Mouse (Mus musculus) MEL (cell line): ENCODE results near the gene Zc3hav1l. TPM values are rescaled to one million over a fixed set of nuclear protein-coding genes. Genes with fewer than 3 reads are reported as not detected.
A peak's percentile ranks its signal among the peaks of the same experiment; 100 is the strongest.

Experiments
- DNase-seq: peaks from one replicate; pipeline ENCODE4 v3.0.0; 2011; ENCODE audit warnings: low read depth, low spot score
- H3K27ac ChIP-seq: 2 replicates; pipeline ENCODE4 v1.5.1; 2012; ENCODE audit warnings: low read depth, mild to moderate bottlenecking, control low read depth, low read length, moderate library complexity; ENCODE audit not compliant: control insufficient read depth
- H3K27me3 ChIP-seq, 2 experiments: fragments of 150-350 bp in 1 of 2; sonication (generic) in 1 of 2; 2 replicates each; pipeline ENCODE4 v1.6.1; 2012; ENCODE audit warnings: low read length in 2 of 2, mild to moderate bottlenecking in 2 of 2, improper control_type of control experiment in 1 of 2, moderate library complexity in 1 of 2; ENCODE audit not compliant: insufficient read depth in 2 of 2, control insufficient read depth in 1 of 2
- H3K36me3 ChIP-seq, 2 experiments: 2 replicates each; pipeline ENCODE4 v1.6.1; 2012 to 2014; ENCODE audit warnings: low read length in 2 of 2, improper control_type of control experiment in 1 of 2, inconsistent platforms in 1 of 2, mild to moderate bottlenecking in 1 of 2; ENCODE audit not compliant: insufficient read depth in 2 of 2, control insufficient read depth in 1 of 2
- H3K4me1 ChIP-seq, 2 experiments: fragments of 150-350 bp in 1 of 2; sonication (generic) in 1 of 2; 2 replicates each; pipeline ENCODE4 v1.6.1; 2012; ENCODE audit warnings: low read length in 2 of 2, improper control_type of control experiment in 1 of 2, mild to moderate bottlenecking in 1 of 2; ENCODE audit not compliant: insufficient read depth in 2 of 2, control insufficient read depth in 1 of 2
- H3K4me3 ChIP-seq, 2 experiments: fragments of 150-350 bp in 1 of 2; sonication (generic) in 1 of 2; 2 replicates each; pipeline ENCODE4 v1.5.1; 2012; ENCODE audit warnings: low read depth in 2 of 2, low read length in 2 of 2, mild to moderate bottlenecking in 2 of 2, moderate library complexity in 2 of 2, control low read depth in 1 of 2, improper control_type of control experiment in 1 of 2; ENCODE audit not compliant: control insufficient read depth in 1 of 2, insufficient read depth in 1 of 2
- H3K79me2 ChIP-seq: 2 replicates; pipeline ENCODE4 v1.6.1; 2012; ENCODE audit warnings: mild to moderate bottlenecking, low read length, moderate library complexity; ENCODE audit not compliant: control insufficient read depth, poor library complexity, insufficient read depth
- H3K9ac ChIP-seq: 2 replicates; pipeline ENCODE4 v1.6.1; 2012; ENCODE audit warnings: low read depth, mild to moderate bottlenecking, control low read depth, low read length, moderate library complexity; ENCODE audit not compliant: control insufficient read depth, poor library complexity, severe bottlenecking
- H3K9me3 ChIP-seq: fragments of 150-350 bp; sonication (generic); replicated peaks from 2 replicates; pipeline ENCODE4 v1.6.1; 2012; ENCODE audit warnings: mild to moderate bottlenecking, low read length, improper control_type of control experiment, moderate library complexity; ENCODE audit not compliant: insufficient read depth
- E2F4 ChIP-seq: IDR thresholded peaks from 2 replicates; pipeline ENCODE4 v1.6.1; 2011; ENCODE audit warnings: low read depth, low read length, improper control_type of control experiment, borderline replicate concordance
- ELF1 ChIP-seq: IDR thresholded peaks from 2 replicates; pipeline ENCODE4 v1.6.1; 2014; ENCODE audit warnings: low read depth, mild to moderate bottlenecking, inconsistent platforms, low read length, improper control_type of control experiment, moderate library complexity
- EP300 ChIP-seq, 2 experiments: IDR thresholded peaks; 2 replicates each; pipeline ENCODE4 v1.6.1; 2011; ENCODE audit warnings: improper control_type of control experiment in 2 of 2, low read length in 2 of 2, low read depth in 1 of 2, mild to moderate bottlenecking in 1 of 2
- ETS1 ChIP-seq: IDR thresholded peaks from 2 replicates; pipeline ENCODE4 v1.6.1; 2012; ENCODE audit warnings: low read depth, mild to moderate bottlenecking, inconsistent platforms, low read length, improper control_type of control experiment, moderate library complexity
- GABPA ChIP-seq: IDR thresholded peaks from 2 replicates; pipeline ENCODE4 v1.6.1; 2012; ENCODE audit warnings: low read depth, mild to moderate bottlenecking, inconsistent platforms, low read length, improper control_type of control experiment, moderate library complexity
- GATA1 ChIP-seq: IDR thresholded peaks from 2 replicates; pipeline ENCODE4 v1.6.1; 2011; ENCODE audit warnings: low read depth, low read length, improper control_type of control experiment
- HCFC1 ChIP-seq: IDR thresholded peaks from 2 replicates; pipeline ENCODE4 v1.6.1; 2012; ENCODE audit warnings: low read depth, mild to moderate bottlenecking, inconsistent platforms, low read length, improper control_type of control experiment, moderate library complexity
- MAFK ChIP-seq: IDR thresholded peaks from 2 replicates; pipeline ENCODE4 v1.6.1; 2011; ENCODE audit warnings: low read depth, mild to moderate bottlenecking, low read length, improper control_type of control experiment, borderline replicate concordance
- MAX ChIP-seq: IDR thresholded peaks from 2 replicates; pipeline ENCODE4 v1.6.1; 2011; ENCODE audit warnings: low read length, improper control_type of control experiment
- MAZ ChIP-seq: IDR thresholded peaks from 2 replicates; pipeline ENCODE4 v1.6.1; 2012; ENCODE audit warnings: low read depth, mild to moderate bottlenecking, inconsistent platforms, low read length, improper control_type of control experiment
- MYB ChIP-seq: IDR thresholded peaks from 2 replicates; pipeline ENCODE4 v1.6.1; 2011; ENCODE audit warnings: mild to moderate bottlenecking, low read depth, low read length, improper control_type of control experiment
- POLR2AphosphoS5 ChIP-seq: IDR thresholded peaks from 2 replicates; pipeline ENCODE4 v1.6.1; 2012; ENCODE audit warnings: low read depth, borderline replicate concordance, mild to moderate bottlenecking, inconsistent platforms, low read length, moderate library complexity, mixed read lengths
- RAD21 ChIP-seq: IDR thresholded peaks from 2 replicates; pipeline ENCODE4 v1.6.1; 2011; ENCODE audit warnings: mild to moderate bottlenecking, low read depth, low read length, improper control_type of control experiment
- RCOR1 ChIP-seq: IDR thresholded peaks from 2 replicates; pipeline ENCODE4 v1.6.1; 2012; ENCODE audit warnings: low read depth, mild to moderate bottlenecking, inconsistent platforms, low read length, improper control_type of control experiment
- SIN3A ChIP-seq: IDR thresholded peaks from 2 replicates; pipeline ENCODE4 v1.6.1; 2012; ENCODE audit warnings: low read length, improper control_type of control experiment, inconsistent platforms
- UBTF ChIP-seq: IDR thresholded peaks from 2 replicates; pipeline ENCODE4 v1.6.1; 2012; ENCODE audit warnings: low read depth, mild to moderate bottlenecking, inconsistent platforms, low read length, improper control_type of control experiment, moderate library complexity, borderline replicate concordance; ENCODE audit not compliant: insufficient read depth
- USF2 ChIP-seq, 2 experiments: IDR thresholded peaks; 2 replicates each; pipeline ENCODE4 v1.6.1; 2011 to 2012; ENCODE audit warnings: improper control_type of control experiment in 2 of 2, low read length in 2 of 2, borderline replicate concordance in 1 of 2, inconsistent platforms in 1 of 2, low read depth in 1 of 2, mild to moderate bottlenecking in 1 of 2; ENCODE audit not compliant: insufficient read depth in 1 of 2
- ZC3H11A ChIP-seq: IDR thresholded peaks from 2 replicates; pipeline ENCODE4 v1.6.1; 2012; ENCODE audit warnings: low read depth, mild to moderate bottlenecking, inconsistent platforms, low read length, improper control_type of control experiment
- ZKSCAN1 ChIP-seq: IDR thresholded peaks from 2 replicates; pipeline ENCODE4 v1.6.1; 2012; ENCODE audit warnings: low read depth, mild to moderate bottlenecking, inconsistent platforms, low read length, improper control_type of control experiment, moderate library complexity
- ZMIZ1 ChIP-seq: IDR thresholded peaks from 2 replicates; pipeline ENCODE4 v1.6.1; 2012; ENCODE audit warnings: low read depth, mild to moderate bottlenecking, inconsistent platforms, low read length, improper control_type of control experiment, moderate library complexity
- polyA plus RNA-seq, 2 experiments: library from polyadenylated mRNA; stranded (reverse) in 1 of 2; unstranded in 1 of 2; fragments of >175 nt in 1 of 2; fragments of >200 nt in 1 of 2; gene quantifications; 2 replicates each; pipeline versions ENCODE4 v1.2.1 to v1.2.4; 2012; ENCODE audit warnings: low replicate concordance in 2 of 2, low read depth in 1 of 2; ENCODE audit not compliant: insufficient read length in 2 of 2, insufficient read depth in 1 of 2, missing spikeins in 1 of 2
- total RNA-seq: library from RNA; depleted of rRNA; stranded (reverse); fragments of 300-350 nt; gene quantifications from 2 replicates; pipeline ENCODE4 v1.2.3, GENCODE M21; 2012

The Zc3hav1l gene
- total and polyA plus RNA-seq, 3 experiments, result 2.0 to 5.8 TPM; not detected in 1

GRCm38 (mm10) chr6:38316050-38316449, 17.0 kb upstream of the Zc3hav1l start:
- no peak overlapping the region for H3K9ac ChIP-seq

GRCm38 (mm10) chr6:38309741-38310140, 10.7 kb upstream of the Zc3hav1l start:
- Histone ChIP-seq H3K27me3 (no peaks in the 10 kb centered on the region), H3K79me2 (no peaks in the 10 kb centered on the region), H3K27ac (no peak overlapping the region), H3K4me3 (no peak overlapping the region), H3K9me3 (no peaks in the 10 kb centered on the region), H3K9ac (no peak overlapping the region), H3K36me3 (peaks cover 0 to 62% of the 10 kb centered on the region in 2 experiments; a peak in 2 of 4 replicates), H3K4me1 (no peaks in the 10 kb centered on the region)
- TF ChIP-seq USF2 (IDR thresholded peaks at IDR 0.05; ENCODE audit: borderline replicate concordance in 1 of 2, insufficient read depth in 1 of 2, low read depth in 1 of 2, low read length in 2 of 2) (no peak), ZMIZ1 (no peak), ELF1 (no peak), ZC3H11A (no peak), POLR2AphosphoS5 (no peak), ETS1 (no peak), RAD21 (no peak), MAZ (no peak), HCFC1 (no peak), UBTF (no peak)
- no peak for DNase-seq

More at GRCm38 (mm10) chr6:38316050-38316449, 17.0 kb upstream of the Zc3hav1l start:
- no peak overlapping the region for H3K4me3 ChIP-seq
- peak; percentile 70 for DNase-seq
- TF ChIP-seq ETS1, result peak; percentile 91
- TF ChIP-seq MAFK, result peak; percentile 68
- TF ChIP-seq MAX, result 0 out of 2 replicates have a peak, but pooled peaks have one; percentile 33
- no peak for TF ChIP-seq E2F4
- no peak for TF ChIP-seq GATA1
- TF ChIP-seq SIN3A, result peak; percentile 32; the same call in 1 of the 2 replicates
- no peak for TF ChIP-seq RCOR1
- peak; percentile 33 to 64; a peak in 3 of 4 replicates for TF ChIP-seq EP300 (IDR thresholded peaks at IDR 0.05; ENCODE audit: low read depth in 1 of 2, low read length in 2 of 2)
- peak; percentile 88 for TF ChIP-seq GABPA
- 0 out of 2 replicates have a peak, but pooled peaks have one; percentile 32 for TF ChIP-seq MYB
- no peak for TF ChIP-seq ZKSCAN1
- TF ChIP-seq, all 39 proteins: peak for 7
- Histone ChIP-seq H3K36me3 (peaks cover 2 to 74% of the 10 kb centered on the region in 2 experiments), H3K4me1 (peaks cover 0 to 2% of the 10 kb centered on the region in 2 experiments; a peak in 1 of 4 replicates), H3K27me3 (no peaks in the 10 kb centered on the region), H3K27ac (no peak overlapping the region), H3K79me2 (0 out of 2 replicates have a peak, but pooled peaks cover 2% of the 10 kb centered on the region), H3K9me3 (no peaks in the 10 kb centered on the region)
